In the genomic region with DNA sequence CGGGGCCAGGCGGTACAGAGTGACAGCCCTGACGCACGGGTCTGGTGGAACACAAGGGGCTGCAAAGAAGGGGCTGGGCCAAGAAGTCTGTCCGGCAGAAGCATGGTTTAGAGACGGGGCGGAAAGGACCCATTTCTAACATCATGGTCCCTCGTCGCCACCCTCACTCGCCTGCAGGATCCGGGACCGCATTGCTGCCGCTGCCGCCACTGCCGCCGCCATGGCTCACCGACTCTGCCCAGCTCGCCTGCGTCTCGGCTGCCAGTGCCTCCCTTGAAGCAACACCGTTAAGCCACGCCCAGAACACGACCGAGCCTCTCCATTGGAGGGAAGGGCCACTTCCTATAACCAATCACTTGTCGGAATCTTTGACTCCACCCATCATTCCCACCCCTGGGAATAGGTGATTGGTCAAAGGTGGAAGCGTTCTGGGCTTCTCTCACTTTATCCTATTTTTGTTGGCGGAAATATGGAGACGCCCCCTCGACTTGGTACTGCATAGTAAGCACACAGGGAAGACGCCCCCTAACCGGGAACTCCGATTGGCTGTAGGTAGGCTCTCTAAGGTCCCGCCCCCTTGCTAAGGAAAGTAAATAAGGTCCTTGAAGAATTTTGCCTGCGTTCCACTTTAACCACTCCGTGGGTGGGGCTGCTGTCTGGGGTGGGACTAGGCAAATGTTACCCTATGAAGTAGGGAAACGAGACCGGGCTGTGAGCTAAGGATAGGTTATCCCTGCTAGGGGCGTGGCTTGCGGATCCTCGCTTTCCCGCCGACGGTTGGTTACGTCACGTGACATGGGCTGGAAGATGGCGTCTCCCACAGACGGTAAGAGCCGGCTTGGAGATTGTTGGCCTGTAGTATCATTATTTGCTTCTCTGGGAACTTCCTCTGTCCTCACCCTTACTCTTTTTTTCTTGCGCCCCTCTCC, we compare ENCODE assay signal across 8 mouse cellular contexts. TPM values are rescaled to one million over a fixed set of nuclear protein-coding genes. Genes with fewer than 3 reads are reported as not detected.
DNase-seq lines count a peak whose midpoint lies in the region; ATAC-seq and TF ChIP-seq lines count a peak whose summit lies in the region.

TSS of gene Aldh6a1 (minus strand) at position 287 of the 929 bp plus-strand sequence.
TSS of gene Lin52 (plus strand) at position 705 of the 929 bp plus-strand sequence.

- TF ChIP-seq POLR2A in MEL (IDR thresholded peaks at IDR 0.05; ENCODE audit: control insufficient read depth in 1 of 2, insufficient read depth in 1 of 2, low read depth in 1 of 2, low read length in 2 of 2, poor library complexity in 1 of 2) = peak; percentile 70 to 80; a peak in 3 of 4 replicates
- TF ChIP-seq POLR2A in cerebellum, adult 2 months (IDR thresholded peaks at IDR 0.05; ENCODE audit: borderline replicate concordance, insufficient read depth, low read length) = peak; percentile 97

- under 1% methylated on average over 49 of the region's 49 CpGs for WGBS in cerebellum, adult 2 months
- WGBS in forebrain, postnatal 0 days = under 1% methylated on average over 49 of the region's 49 CpGs
- WGBS in lung, embryonic 15.5 days = 0% methylated on average over 49 of the region's 49 CpGs

- peak within 1 kb of the TSS; percentile 85 to 89 for H3K4me3 ChIP-seq in MEL (ENCODE audit: control insufficient read depth in 1 of 2, insufficient read depth in 1 of 2, low read depth in 2 of 2, low read length in 2 of 2)
- peak within 1 kb of the TSS; percentile 77 for H3K4me3 ChIP-seq in cerebellum, adult 2 months (replicated peaks; ENCODE audit: insufficient read depth, low read depth, low read length)
- H3K4me3 ChIP-seq in forebrain, postnatal 0 days (ENCODE audit: low read depth, low read length) = peak within 1 kb of the TSS; percentile 85
- H3K4me3 ChIP-seq in lung, embryonic 15.5 days = peak within 1 kb of the TSS; percentile 78

- peak within 1 kb of the TSS; percentile 91 for H3K4me2 ChIP-seq in forebrain, postnatal 0 days (ENCODE audit: low read depth)
- peak within 1 kb of the TSS; percentile 95 for H3K4me2 ChIP-seq in lung, embryonic 15.5 days

- peak within 1 kb of the TSS; percentile 78 for H3K27ac ChIP-seq in MEL (ENCODE audit: control insufficient read depth, low read depth, low read length)
- H3K27ac ChIP-seq in cerebellum, adult 2 months (ENCODE audit: insufficient read depth, low read length) = peak within 1 kb of the TSS; percentile 1; the same call in 1 of the 2 replicates
- H3K27ac ChIP-seq in forebrain, postnatal 0 days (ENCODE audit: low read depth, low read length) = peak within 1 kb of the TSS; percentile 80
- H3K27ac ChIP-seq in lung, embryonic 15.5 days = peak within 1 kb of the TSS; percentile 81

- no peak for TF ChIP-seq RAD21 in MEL (IDR thresholded peaks at IDR 0.05; ENCODE audit: low read depth, low read length)

- H3K9ac ChIP-seq in MEL (ENCODE audit: control insufficient read depth, low read depth, low read length, poor library complexity, severe bottlenecking) = peak within 1 kb of the TSS; percentile 87
- H3K9ac ChIP-seq in forebrain, postnatal 0 days = peak within 1 kb of the TSS; percentile 68
- H3K9ac ChIP-seq in lung, embryonic 15.5 days = peak within 1 kb of the TSS; percentile 68

- H3K9me3 ChIP-seq in MEL (replicated peaks; ENCODE audit: insufficient read depth, low read length) = no peaks in the 10 kb centered on the region
- no peaks in the 10 kb centered on the region for H3K9me3 ChIP-seq in forebrain, postnatal 0 days (ENCODE audit: low read length)
- no peaks in the 10 kb centered on the region for H3K9me3 ChIP-seq in lung, embryonic 15.5 days

- DNase-seq in MEL (ENCODE audit: low read depth, low spot score) = peak; percentile 100
- DNase-seq in cerebellum, adult 2 months = peak; percentile 95 to 99
- DNase-seq in forebrain, postnatal 0 days = peak; percentile 98
- peak; percentile 97 for DNase-seq in heart, postnatal 4 days
- DNase-seq in layer of hippocampus, adult 8-10 months (ENCODE audit: low spot score in 2 of 2) = peak; percentile 97 to 99
- peak; percentile 98 for DNase-seq in ovary, adult 18-20 months (ENCODE audit: low spot score)
- DNase-seq in thymus, postnatal 0 days (ENCODE audit: low spot score) = peak; percentile 100

- no peak for TF ChIP-seq EP300 in MEL (IDR thresholded peaks at IDR 0.05; ENCODE audit: low read depth in 1 of 2, low read length in 2 of 2)

- peak; percentile 96 for ATAC-seq in forebrain, postnatal 0 days
- ATAC-seq in lung, embryonic 15.5 days (ENCODE audit: borderline replicate concordance, extremely low read depth, low FRiP score, low TSS enrichment) = peak; percentile 99

- H3K4me1 ChIP-seq in MEL (ENCODE audit: control insufficient read depth in 1 of 2, insufficient read depth in 2 of 2, low read length in 2 of 2) = peaks cover 3 to 12% of the 10 kb centered on the region in 2 experiments; a peak in 3 of 4 replicates
- no peaks in the 10 kb centered on the region for H3K4me1 ChIP-seq in cerebellum, adult 2 months (ENCODE audit: control insufficient read depth, insufficient read depth, low read length)
- H3K4me1 ChIP-seq in forebrain, postnatal 0 days (ENCODE audit: insufficient read depth) = peaks cover 13% of the 10 kb centered on the region; the same call in 1 of the 2 replicates
- peaks cover 21% of the 10 kb centered on the region for H3K4me1 ChIP-seq in lung, embryonic 15.5 days

- H3K27me3 ChIP-seq in MEL (ENCODE audit: control insufficient read depth in 1 of 2, insufficient read depth in 2 of 2, low read length in 2 of 2) = no peaks in the 10 kb centered on the region
- H3K27me3 ChIP-seq in cerebellum, adult 2 months (ENCODE audit: control insufficient read depth, insufficient read depth, low read length) = no peaks in the 10 kb centered on the region
- H3K27me3 ChIP-seq in forebrain, postnatal 0 days (ENCODE audit: insufficient read depth, low read length) = no peaks in the 10 kb centered on the region
- H3K27me3 ChIP-seq in lung, embryonic 15.5 days = no peaks in the 10 kb centered on the region; the same call in 1 of the 2 replicates

- TF ChIP-seq CTCF in MEL (IDR thresholded peaks at IDR 0.05 in 2 of 3, conservative IDR thresholded peaks at IDR 0.05 in 1 of 3; ENCODE audit: control insufficient read depth in 1 of 3, insufficient read depth in 1 of 3, low read depth in 2 of 3, low read length in 3 of 3, poor library complexity in 1 of 3, severe bottlenecking in 1 of 3) = no peak
- no peak for TF ChIP-seq CTCF in cerebellum, adult 2 months (IDR thresholded peaks at IDR 0.05; ENCODE audit: borderline replicate concordance, insufficient read depth, low read depth, low read length)
- no peak for TF ChIP-seq CTCF in forebrain, postnatal 0 days (IDR thresholded peaks at IDR 0.05; ENCODE audit: low read depth)

- peaks cover 0 to 17% of the 10 kb centered on the region in 2 experiments; a peak in 2 of 4 replicates for H3K36me3 ChIP-seq in MEL (ENCODE audit: control insufficient read depth in 1 of 2, insufficient read depth in 2 of 2, low read length in 2 of 2)
- no peaks in the 10 kb centered on the region for H3K36me3 ChIP-seq in forebrain, postnatal 0 days (ENCODE audit: insufficient read depth)
- no peaks in the 10 kb centered on the region for H3K36me3 ChIP-seq in lung, embryonic 15.5 days

- peaks cover 13% of the 10 kb centered on the region for H3K79me2 ChIP-seq in MEL (ENCODE audit: control insufficient read depth, insufficient read depth, low read length, poor library complexity)

TF ChIP-seq in MEL, 35 proteins besides CTCF, POLR2A, EP300 and RAD21 (continues in another document):
- TF ChIP-seq MEF2A (IDR thresholded peaks at IDR 0.05; ENCODE audit: extremely low read depth, insufficient replicate concordance, low read depth, low read length, poor library complexity, severe bottlenecking) (no peak), ELF1 (IDR thresholded peaks at IDR 0.05; ENCODE audit: low read depth, low read length) (peak; percentile 72), ETS1 (IDR thresholded peaks at IDR 0.05; ENCODE audit: low read depth, low read length) (no peak; the same call in 1 of the 2 replicates), SMC3 (IDR thresholded peaks at IDR 0.05; ENCODE audit: low read depth, low read length) (no peak), MYB (IDR thresholded peaks at IDR 0.05; ENCODE audit: low read depth, low read length) (peak; percentile 88), GABPA (IDR thresholded peaks at IDR 0.05; ENCODE audit: low read depth, low read length) (no peak), CHD1 (IDR thresholded peaks at IDR 0.05; ENCODE audit: low read depth, low read length) (no peak), GATA1 (IDR thresholded peaks at IDR 0.05; ENCODE audit: low read depth, low read length) (no peak), UBTF (IDR thresholded peaks at IDR 0.05; ENCODE audit: borderline replicate concordance, insufficient read depth, low read depth, low read length) (no peak), TBP (IDR thresholded peaks at IDR 0.05; ENCODE audit: low read depth, low read length) (peak; percentile 77), E2F4 (IDR thresholded peaks at IDR 0.05; ENCODE audit: borderline replicate concordance, low read depth, low read length) (peak; percentile 98), SIN3A (IDR thresholded peaks at IDR 0.05; ENCODE audit: low read length) (peak; percentile 74)

RNA-seq across cellular contexts. Expression of gene Aldh6a1, which starts in this region (rescaled TPM):
- total RNA-seq in MEL (2012; rRNA removed) = 1.0 and 1.4 TPM in 2 replicates
- 1 to 10 TPM in 1 of 2 experiments, not detected in 1; 2.9 TPM for polyA plus RNA-seq in MEL (2012; ENCODE audit: insufficient read depth in 1 of 2, insufficient read length in 2 of 2, low read depth in 1 of 2, low replicate concordance in 2 of 2, missing spikeins in 1 of 2)
- 39.4 and 43.7 TPM in 2 replicates for polyA plus RNA-seq in cerebellum, adult 2 months (2012; rRNA removed)
- 29.8 and 35.9 TPM in 2 replicates for total RNA-seq in forebrain, postnatal 0 days (2014; rRNA removed)
- polyA plus RNA-seq in forebrain, postnatal 0 days (2015; fragmentation: Nextera tagmentation; extraction: Ambion mirVana) = 28.8 and 33.9 TPM in 2 replicates
- total RNA-seq in heart, postnatal 4 days (2021) = 10 to 100 TPM; 44.4 to 46.2 TPM
- 10 to 100 TPM; 55.6 to 61.6 (median 58.2) TPM for total RNA-seq in layer of hippocampus, adult 8-10 months (2022)
- polyA plus RNA-seq in lung, embryonic 15.5 days (2015; fragmentation: Nextera tagmentation; extraction: Ambion mirVana) = 39.1 and 40.5 TPM in 2 replicates
- polyA plus RNA-seq in thymus, postnatal 0 days (2015; fragmentation: Nextera tagmentation; extraction: Ambion mirVana) = 16.0 and 17.3 TPM in 2 replicates

RNA-seq across cellular contexts. Expression of gene Lin52, which starts in this region (rescaled TPM):
- 4.9 and 6.7 TPM in 2 replicates for total RNA-seq in MEL (2012; rRNA removed)
- 1 to 10 TPM in 1 of 2 experiments, not detected in 1; 7.7 TPM for polyA plus RNA-seq in MEL (2012; ENCODE audit: insufficient read depth in 1 of 2, insufficient read length in 2 of 2, low read depth in 1 of 2, low replicate concordance in 2 of 2, missing spikeins in 1 of 2)
- 31.1 and 34.7 TPM in 2 replicates for polyA plus RNA-seq in cerebellum, adult 2 months (2012; rRNA removed)
- 18.2 and 22.1 TPM in 2 replicates for total RNA-seq in forebrain, postnatal 0 days (2014; rRNA removed)
- 18.1 and 23.6 TPM in 2 replicates for polyA plus RNA-seq in forebrain, postnatal 0 days (2015; fragmentation: Nextera tagmentation; extraction: Ambion mirVana)
- 1 to 10 TPM; 7.2 to 7.9 TPM for total RNA-seq in heart, postnatal 4 days (2021)
- 10 to 100 TPM; 21.9 to 31.9 (median 26.3) TPM for total RNA-seq in layer of hippocampus, adult 8-10 months (2022)
- 21.6 and 22.2 TPM in 2 replicates for polyA plus RNA-seq in lung, embryonic 15.5 days (2015; fragmentation: Nextera tagmentation; extraction: Ambion mirVana)
- 22.3 and 24.2 TPM in 2 replicates for polyA plus RNA-seq in thymus, postnatal 0 days (2015; fragmentation: Nextera tagmentation; extraction: Ambion mirVana)

Comparison
In these comparisons a context has a peak if more than half of its experiments do, and no peak if none do; other contexts are left out.
1. Peak in every context shown above with its lines: DNase-seq, ATAC-seq, H3K4me3 ChIP-seq and H3K27ac ChIP-seq.
2. RNA of gene Aldh6a1 (total RNA-seq): 55.6 to 61.6 TPM in layer of hippocampus, adult 8-10 months, 44.4 to 46.2 TPM in heart, postnatal 4 days and 29.8 to 35.9 TPM in forebrain, postnatal 0 days; 1.0 to 1.4 TPM in MEL; every median in the first group is over 10 times any median in the second.
3. H3K27ac ChIP-seq: peak in every context shown above with its lines; median percentile 81 in lung, embryonic 15.5 days; 80 in forebrain, postnatal 0 days; 78 in MEL; 1 in cerebellum, adult 2 months.